Mouse (Mus musculus) forebrain, embryonic 14.5 days (tissue): Measurements from ENCODE around the gene Mmp27. TPM values are rescaled to one million over a fixed set of nuclear protein-coding genes. Genes with fewer than 3 reads are reported as not detected.
A peak's percentile ranks its signal among the peaks of the same experiment; 100 is the strongest.

ENCODE experiments used
- ATAC-seq: fragments of 200-750 bp; cut with Nextera tagmentation; 2 replicates; pipeline ENCODE4 v1.8.0; 2017; ENCODE audit warnings: mild to moderate bottlenecking, moderate library complexity
- DNase-seq: peaks from one replicate; pipeline ENCODE4 v3.0.0-alpha.2; 2015; ENCODE audit warnings: low spot score
- H3K27ac ChIP-seq: fragments of 300-500 bp; sonication (generic); 2 replicates; pipeline ENCODE4 v1.5.1; 2014; ENCODE audit warnings: low read depth, mild to moderate bottlenecking, control low read depth, low read length, moderate library complexity
- H3K27me3 ChIP-seq: fragments of 300-500 bp; sonication (generic); replicated peaks from 2 replicates; pipeline ENCODE4 v1.6.1; 2014; ENCODE audit warnings: low read length, control low read depth, mixed read lengths; ENCODE audit not compliant: control insufficient read depth, insufficient read depth
- H3K36me3 ChIP-seq: fragments of 300-500 bp; sonication (generic); 2 replicates; pipeline ENCODE4 v1.6.1; 2014; ENCODE audit warnings: low read length, control low read depth; ENCODE audit not compliant: control insufficient read depth, insufficient read depth
- H3K4me1 ChIP-seq: fragments of 300-500 bp; sonication (generic); 2 replicates; pipeline ENCODE4 v1.6.1; 2014; ENCODE audit warnings: antibody characterized with exemption, low read length, control low read depth; ENCODE audit not compliant: control insufficient read depth, insufficient read depth
- H3K4me2 ChIP-seq: fragments of 300-500 bp; sonication (generic); 2 replicates; pipeline ENCODE4 v1.6.1; 2014; ENCODE audit warnings: mild to moderate bottlenecking, control low read depth, low read length
- H3K4me3 ChIP-seq: fragments of 300-500 bp; sonication (generic); 2 replicates; pipeline ENCODE4 v1.5.1; 2014; ENCODE audit warnings: low read depth, low read length, control low read depth
- H3K9ac ChIP-seq: fragments of 300-500 bp; sonication (generic); 2 replicates; pipeline ENCODE4 v1.6.1; 2014; ENCODE audit warnings: mild to moderate bottlenecking, low read length, control low read depth, moderate library complexity
- H3K9me3 ChIP-seq: fragments of 300-500 bp; sonication (generic); replicated peaks from 2 replicates; pipeline ENCODE4 v1.6.1; 2016; ENCODE audit warnings: low read length, control low read depth, mixed read lengths; ENCODE audit not compliant: control insufficient read depth
- WGBS: fragments of 180-500 bp; shearing (Covaris S2); extraction: QIAGEN DNeasy Blood & Tissue Kit; methylation state at CpG from one replicate; pipeline ENCODE4 v1.1.7; 2014; 5-methylcytosine and 5-hydroxymethylcytosine counted together
- polyA plus RNA-seq: library from polyadenylated mRNA; unstranded; fragments of >200 nt; fragmentation: Nextera tagmentation; extraction: Ambion mirVana; gene quantifications from 2 replicates; pipeline ENCODE4 v1.2.1, GENCODE M21; 2014

Gene Mmp27
- not detected in 2 replicates for polyA plus RNA-seq

- no peak for ATAC-seq
- no peaks in the 10 kb centered on the region for H3K27me3 ChIP-seq
- WGBS = 84% methylated on average over 4 of the region's 4 CpGs
- H3K36me3 ChIP-seq = no peaks in the 10 kb centered on the region
- no peaks in the 10 kb centered on the region for H3K9me3 ChIP-seq
- no peak within 1 kb of the TSS for H3K4me2 ChIP-seq
- no peak within 1 kb of the TSS for H3K4me3 ChIP-seq
- no peaks in the 10 kb centered on the region for H3K4me1 ChIP-seq
- DNase-seq = no peak
- H3K27ac ChIP-seq = no peak within 1 kb of the TSS
- H3K9ac ChIP-seq = no peak within 1 kb of the TSS
Observed at GRCm38 (mm10) chr9:7571162-7571561, at the start of gene Mmp27. TSS of gene Mmp27 (plus strand) at chr9:7571396.

- ATAC-seq (no peak), DNase-seq (no peak)
- Histone ChIP-seq H3K9me3 (no peaks in the 10 kb centered on the region), H3K9ac (no peak overlapping the region), H3K27ac (no peak overlapping the region), H3K27me3 (no peaks in the 10 kb centered on the region), H3K36me3 (no peaks in the 10 kb centered on the region), H3K4me1 (no peaks in the 10 kb centered on the region), H3K4me3 (no peak overlapping the region), H3K4me2 (no peak overlapping the region)
- WGBS = 51% methylated on average over 4 of the region's 4 CpGs
Observed at GRCm38 (mm10) chr9:7526255-7526940, 44.8 kb upstream of the Mmp27 start.

- ATAC-seq = no peak
- H3K4me1 ChIP-seq = no peaks in the 10 kb centered on the region
- no peaks in the 10 kb centered on the region for H3K36me3 ChIP-seq
- H3K27me3 ChIP-seq = no peaks in the 10 kb centered on the region
- no peak overlapping the region for H3K4me2 ChIP-seq
- H3K4me3 ChIP-seq = no peak overlapping the region
- no peaks in the 10 kb centered on the region for H3K9me3 ChIP-seq
- H3K9ac ChIP-seq = no peak overlapping the region
- no peak overlapping the region for H3K27ac ChIP-seq
- no peak for DNase-seq
Observed at GRCm38 (mm10) chr9:7542763-7543162, 28.4 kb upstream of the Mmp27 start.

- Histone ChIP-seq H3K4me2 (no peak overlapping the region), H3K4me3 (no peak overlapping the region), H3K4me1 (no peaks in the 10 kb centered on the region), H3K36me3 (no peaks in the 10 kb centered on the region), H3K27me3 (no peaks in the 10 kb centered on the region), H3K9ac (no peak overlapping the region), H3K27ac (no peak overlapping the region), H3K9me3 (no peaks in the 10 kb centered on the region)
- 82% methylated on average over 1 of the region's 1 CpGs for WGBS
- ATAC-seq (no peak), DNase-seq (no peak)
Observed at GRCm38 (mm10) chr9:7544923-7545457, 26.2 kb upstream of the Mmp27 start.

GRCm38 (mm10) chr9:7545471-7545870 is 25.7 kb upstream of the Mmp27 start:
- no peak overlapping the region for H3K27ac ChIP-seq
- no peaks in the 10 kb centered on the region for H3K36me3 ChIP-seq
- H3K27me3 ChIP-seq = no peaks in the 10 kb centered on the region
- DNase-seq (peak; percentile 4), ATAC-seq (no peak)
- H3K9me3 ChIP-seq = no peaks in the 10 kb centered on the region
- H3K9ac ChIP-seq = no peak overlapping the region
- 79% methylated on average over 1 of the region's 1 CpGs for WGBS
- no peaks in the 10 kb centered on the region for H3K4me1 ChIP-seq
- H3K4me3 ChIP-seq = no peak overlapping the region
- no peak overlapping the region for H3K4me2 ChIP-seq

GRCm38 (mm10) chr9:7545920-7546319 is 25.3 kb upstream of the Mmp27 start:
- Histone ChIP-seq H3K9me3 (no peaks in the 10 kb centered on the region), H3K9ac (no peak overlapping the region), H3K27ac (no peak overlapping the region), H3K4me3 (no peak overlapping the region), H3K27me3 (no peaks in the 10 kb centered on the region), H3K4me1 (no peaks in the 10 kb centered on the region), H3K4me2 (no peak overlapping the region), H3K36me3 (no peaks in the 10 kb centered on the region)
- WGBS = 93% methylated on average over 7 of the region's 7 CpGs
- ATAC-seq (no peak), DNase-seq (no peak)

- Histone ChIP-seq H3K4me3 (no peak overlapping the region), H3K27ac (no peak overlapping the region), H3K9me3 (no peaks in the 10 kb centered on the region), H3K4me1 (no peaks in the 10 kb centered on the region), H3K27me3 (no peaks in the 10 kb centered on the region), H3K4me2 (no peak overlapping the region), H3K9ac (no peak overlapping the region), H3K36me3 (no peaks in the 10 kb centered on the region)
- DNase-seq = no peak
- ATAC-seq = no peak
Observed at GRCm38 (mm10) chr9:7551943-7552342, 19.3 kb upstream of the Mmp27 start.

- no peak overlapping the region for H3K9ac ChIP-seq
- no peaks in the 10 kb centered on the region for H3K27me3 ChIP-seq
- DNase-seq = no peak
- no peaks in the 10 kb centered on the region for H3K9me3 ChIP-seq
- no peaks in the 10 kb centered on the region for H3K36me3 ChIP-seq
- WGBS = 87% methylated on average over 3 of the region's 3 CpGs
- no peak for ATAC-seq
- no peak overlapping the region for H3K4me2 ChIP-seq
- no peaks in the 10 kb centered on the region for H3K4me1 ChIP-seq
- no peak overlapping the region for H3K4me3 ChIP-seq
- H3K27ac ChIP-seq = no peak overlapping the region
Observed at GRCm38 (mm10) chr9:7553536-7553935, 17.7 kb upstream of the Mmp27 start.

- no peak for ATAC-seq
- Histone ChIP-seq H3K36me3 (no peaks in the 10 kb centered on the region), H3K4me3 (no peak overlapping the region), H3K4me2 (no peak overlapping the region), H3K9me3 (no peaks in the 10 kb centered on the region), H3K4me1 (no peaks in the 10 kb centered on the region), H3K9ac (no peak overlapping the region), H3K27me3 (no peaks in the 10 kb centered on the region), H3K27ac (no peak overlapping the region)
- no peak for DNase-seq
- 41% methylated on average over 3 of the region's 3 CpGs for WGBS
Observed at GRCm38 (mm10) chr9:7554382-7554781, 16.8 kb upstream of the Mmp27 start.
